Mouse (Mus musculus): ENCODE data around the gene Hoxc13. TPM values are rescaled to one million over a fixed set of nuclear protein-coding genes. Genes with fewer than 3 reads are reported as not detected.

Hoxc13 gene
- polyA plus RNA-seq, 1 experiment from 2014 or later: not detected

Small RNA genes lying within 50 kb of the gene (microRNA-seq; reads per million reads assigned to microRNA genes)
- gene Mir196a-2: 1.0 reads per million

Other genes with a start within 250 kb of the Hoxc13 start
- 86.0 and 99.3 TPM in 2 replicates for gene Atp5g2, start 248.8 kb upstream of the Hoxc13 start, polyA plus RNA-seq (2014; fragmentation: Nextera tagmentation; extraction: Ambion mirVana)
- 31.9 and 34.4 TPM in 2 replicates for gene Calcoco1, start 198.9 kb upstream of the Hoxc13 start, polyA plus RNA-seq (2014; fragmentation: Nextera tagmentation; extraction: Ambion mirVana)
- gene Hoxc12, start 15.7 kb downstream of the Hoxc13 start, polyA plus RNA-seq (2014; fragmentation: Nextera tagmentation; extraction: Ambion mirVana): not detected in 2 replicates
- not detected in 2 replicates for gene Hoxc11, start 33.3 kb downstream of the Hoxc13 start, polyA plus RNA-seq (2014; fragmentation: Nextera tagmentation; extraction: Ambion mirVana)
- not detected in 2 replicates for gene Hoxc10, start 45.7 kb downstream of the Hoxc13 start, polyA plus RNA-seq (2014; fragmentation: Nextera tagmentation; extraction: Ambion mirVana)
- gene Hoxc5, start 46.3 kb downstream of the Hoxc13 start, polyA plus RNA-seq (2014; fragmentation: Nextera tagmentation; extraction: Ambion mirVana): 20.3 and 20.9 TPM in 2 replicates
- gene Hoxc9, start 55.3 kb downstream of the Hoxc13 start, polyA plus RNA-seq (2014; fragmentation: Nextera tagmentation; extraction: Ambion mirVana): not detected in 2 replicates
- 1.0 and 1.1 TPM in 2 replicates for gene Hoxc8, start 69.5 kb downstream of the Hoxc13 start, polyA plus RNA-seq (2014; fragmentation: Nextera tagmentation; extraction: Ambion mirVana)
- 4.8 and 5.5 TPM in 2 replicates for gene Hoxc6, start 77.2 kb downstream of the Hoxc13 start, polyA plus RNA-seq (2014; fragmentation: Nextera tagmentation; extraction: Ambion mirVana)
- 23.4 and 26.5 TPM in 2 replicates for gene Hoxc4, start 97.8 kb downstream of the Hoxc13 start, polyA plus RNA-seq (2014; fragmentation: Nextera tagmentation; extraction: Ambion mirVana)
- gene Smug1, start 246.0 kb downstream of the Hoxc13 start, polyA plus RNA-seq (2014; fragmentation: Nextera tagmentation; extraction: Ambion mirVana): 21.4 and 22.2 TPM in 2 replicates

All from stomach, embryonic 14.5 days (tissue).